In genomic region chr14:54232811-54233558, GRCm38 (mm10) we compare ENCODE assay signal across 8 mouse cellular contexts. TPM values are rescaled to one million over a fixed set of nuclear protein-coding genes. Genes with fewer than 3 reads are reported as not detected.
DNase-seq lines count a peak whose midpoint lies in the region; ATAC-seq lines count a peak whose summit lies in the region.

No protein-coding gene starts in this region.

- H3K27ac ChIP-seq in brown adipose tissue, adult 24 weeks (replicated peaks; ENCODE audit: low read depth, low read length): peak overlapping the region; percentile 72
- H3K27ac ChIP-seq in midbrain, embryonic 14.5 days (replicated peaks; ENCODE audit: low read depth, low read length): peak overlapping the region; percentile 27

- ATAC-seq in midbrain, embryonic 14.5 days (ENCODE audit: low FRiP score, low TSS enrichment): no peak

- peak; percentile 18 for DNase-seq in gastrocnemius, adult 18-20 months (ENCODE audit: low spot score)
- DNase-seq in gastrocnemius, adult 8-10 months (ENCODE audit: low spot score in 2 of 2): no peak
- peak; percentile 52 for DNase-seq in heart, postnatal 25 days (ENCODE audit: low spot score)
- DNase-seq in kidney, postnatal 4 days: peak; percentile 60 to 76
- DNase-seq in midbrain, embryonic 14.5 days: peak; percentile 29
- DNase-seq in thymus, adult 18-20 months: peak; percentile 83 to 94
- no peak for DNase-seq in cerebellum, postnatal 14 days

- H3K4me1 ChIP-seq in brown adipose tissue, adult 24 weeks (ENCODE audit: control insufficient read depth, insufficient read depth, insufficient read length, low read length): peaks cover 5% of the 10 kb centered on the region; the same call in 1 of the 2 replicates
- H3K4me1 ChIP-seq in midbrain, embryonic 14.5 days (ENCODE audit: control insufficient read depth, insufficient read depth, low read length): peaks cover 29% of the 10 kb centered on the region

- peak overlapping the region; percentile 27; the same call in 1 of the 2 replicates for H3K4me3 ChIP-seq in brown adipose tissue, adult 24 weeks (ENCODE audit: insufficient read depth, low read depth, low read length)
- no peak overlapping the region for H3K4me3 ChIP-seq in midbrain, embryonic 14.5 days (replicated peaks; ENCODE audit: low read depth, low read length)

- H3K9me3 ChIP-seq in midbrain, embryonic 14.5 days (ENCODE audit: control insufficient read depth, low read length): no peaks in the 10 kb centered on the region

- intact Hi-C loops in heart, postnatal 25 days (cut with DNase I): no loop called here

- no peaks in the 10 kb centered on the region for H3K27me3 ChIP-seq in midbrain, embryonic 14.5 days (ENCODE audit: control insufficient read depth, insufficient read depth, low read length)

- no peak overlapping the region for H3K4me2 ChIP-seq in midbrain, embryonic 14.5 days (ENCODE audit: low read length)

- WGBS in midbrain, embryonic 14.5 days: 50% methylated on average over 9 of the region's 9 CpGs

- H3K9ac ChIP-seq in midbrain, embryonic 14.5 days (replicated peaks; ENCODE audit: low read length): no peak overlapping the region; the same call in 1 of the 2 replicates

- H3K36me3 ChIP-seq in midbrain, embryonic 14.5 days (ENCODE audit: control insufficient read depth, insufficient read depth, low read length): peaks cover 20% of the 10 kb centered on the region; the same call in 1 of the 2 replicates

RNA-seq across cellular contexts. Expression of gene Dad1, which starts 20.9 kb away (rescaled TPM):
- total RNA-seq in gastrocnemius, adult 18-20 months (2021): 10 to 100 TPM; 66.6 to 77.4 TPM
- total RNA-seq in gastrocnemius, adult 8-10 months (2022): 10 to 100 TPM; 66.1 to 73.7 (median 72.3) TPM
- 117 and 150 TPM in 2 replicates for polyA plus RNA-seq in brown adipose tissue, adult 24 weeks (2012; ENCODE audit: insufficient read depth, insufficient read length, missing spikeins)
- 100 to 1,000 TPM; 103 to 112 TPM for total RNA-seq in heart, postnatal 25 days (2021)
- 338 and 385 TPM in 2 replicates for polyA plus RNA-seq in midbrain, embryonic 14.5 days (2014; fragmentation: Nextera tagmentation; extraction: Ambion mirVana)

RNA-seq across cellular contexts. Expression of gene Abhd4, which starts 21.0 kb away (rescaled TPM):
- 10 to 100 TPM; 19.4 to 19.5 TPM for total RNA-seq in gastrocnemius, adult 18-20 months (2021)
- 10 to 100 TPM; 16.0 to 21.9 (median 19.6) TPM for total RNA-seq in gastrocnemius, adult 8-10 months (2022)
- 68.5 and 80.5 TPM in 2 replicates for polyA plus RNA-seq in brown adipose tissue, adult 24 weeks (2012; ENCODE audit: insufficient read depth, insufficient read length, missing spikeins)
- total RNA-seq in heart, postnatal 25 days (2021): 10 to 100 TPM; 44.6 to 44.8 TPM
- 46.6 and 48.0 TPM in 2 replicates for polyA plus RNA-seq in midbrain, embryonic 14.5 days (2014; fragmentation: Nextera tagmentation; extraction: Ambion mirVana)

RNA-seq across cellular contexts. Expression of gene Olfr49, which starts 51.8 kb away (rescaled TPM):
- total RNA-seq in gastrocnemius, adult 18-20 months (2021): not detected
- not detected for total RNA-seq in gastrocnemius, adult 8-10 months (2022)
- not detected in 2 replicates for polyA plus RNA-seq in brown adipose tissue, adult 24 weeks (2012; ENCODE audit: insufficient read depth, insufficient read length, missing spikeins)
- not detected for total RNA-seq in heart, postnatal 25 days (2021)
- polyA plus RNA-seq in midbrain, embryonic 14.5 days (2014; fragmentation: Nextera tagmentation; extraction: Ambion mirVana): not detected in 2 replicates

Comparison
In these comparisons a context has a peak if more than half of its experiments do, and no peak if none do; other contexts are left out.
1. DNase-seq: peak in gastrocnemius, adult 18-20 months (single experiment), heart, postnatal 25 days (single experiment), kidney, postnatal 4 days (2 of 2), midbrain, embryonic 14.5 days (single experiment) and thymus, adult 18-20 months (2 of 2); none in gastrocnemius, adult 8-10 months (0 of 2) and cerebellum, postnatal 14 days (0 of 2).